7 mouse cellular contexts compared by ENCODE assay signal in genomic region chr2:75588572-75588971, GRCm38 (mm10).
DNase-seq lines count a peak whose midpoint lies in the region; ATAC-seq and TF ChIP-seq lines count a peak whose summit lies in the region.

No protein-coding gene starts in this region.

- no peaks in the 10 kb centered on the region for H3K9me3 ChIP-seq in forebrain, postnatal 0 days (ENCODE audit: low read length)

- no peaks in the 10 kb centered on the region for H3K36me3 ChIP-seq in forebrain, postnatal 0 days (ENCODE audit: insufficient read depth)

- H3K27me3 ChIP-seq in forebrain, postnatal 0 days (ENCODE audit: insufficient read depth, low read length): no peaks in the 10 kb centered on the region; the same call in 1 of the 2 replicates

- 2% methylated on average over 6 of the region's 6 CpGs for WGBS in forebrain, postnatal 0 days

- peak; percentile 66 for DNase-seq in urinary bladder, postnatal 14 days (ENCODE audit: low spot score)
- no peak for DNase-seq in urinary bladder, postnatal 4 days (ENCODE audit: low spot score in 2 of 2)
- peak; percentile 79 for DNase-seq in brain, adult 2 months (ENCODE audit: low read depth, low spot score)
- peak; percentile 92 for DNase-seq in forebrain, postnatal 0 days
- DNase-seq in layer of hippocampus, adult 18-20 months (ENCODE audit: low spot score in 2 of 2): peak; percentile 19 to 89
- peak; percentile 86 for DNase-seq in lung, postnatal 25 days (ENCODE audit: low spot score)
- DNase-seq in right cerebral cortex, postnatal 36 days (ENCODE audit: low spot score in 2 of 2): peak; percentile 22 to 56

- H3K4me2 ChIP-seq in forebrain, postnatal 0 days (ENCODE audit: low read depth): no peak overlapping the region

- H3K4me1 ChIP-seq in forebrain, postnatal 0 days (ENCODE audit: insufficient read depth): 0 out of 2 replicates have a peak, but pooled peaks cover 4% of the 10 kb centered on the region

- peak; percentile 48; the same call in 1 of the 2 replicates for ATAC-seq in forebrain, postnatal 0 days

- H3K27ac ChIP-seq in forebrain, postnatal 0 days (ENCODE audit: low read depth, low read length): no peak overlapping the region

- no peak overlapping the region for H3K9ac ChIP-seq in forebrain, postnatal 0 days

- TF ChIP-seq CTCF in forebrain, postnatal 0 days (IDR thresholded peaks at IDR 0.05; ENCODE audit: low read depth): peak; percentile 89

- H3K4me3 ChIP-seq in forebrain, postnatal 0 days (ENCODE audit: low read depth, low read length): no peak overlapping the region

Comparison
In these comparisons a context has a peak if more than half of its experiments do, and no peak if none do; other contexts are left out.
1. DNase-seq: peak in urinary bladder, postnatal 14 days (single experiment), brain, adult 2 months (single experiment), forebrain, postnatal 0 days (single experiment), layer of hippocampus, adult 18-20 months (2 of 2), lung, postnatal 25 days (single experiment) and right cerebral cortex, postnatal 36 days (2 of 2); none in urinary bladder, postnatal 4 days (0 of 2).